Mouse (Mus musculus) liver, postnatal 0 days (tissue): ENCODE results near the gene Bpgm. TPM values are rescaled to one million over a fixed set of nuclear protein-coding genes. Genes with fewer than 3 reads are reported as not detected.

ENCODE experiments used
- ATAC-seq: fragments of 200-750 bp; cut with Nextera tagmentation; 2 replicates; pipeline ENCODE4 v1.8.0; 2017; ENCODE audit warnings: mild to moderate bottlenecking, moderate library complexity
- DNase-seq: peaks from one replicate; pipeline ENCODE4 v3.0.0-alpha.2; 2016
- H3K27ac ChIP-seq: fragments of 300-500 bp; sonication (generic); 2 replicates; pipeline ENCODE4 v1.5.1; 2014; ENCODE audit warnings: antibody characterized with exemption, moderate library complexity, mild to moderate bottlenecking, low read depth
- H3K27me3 ChIP-seq: fragments of 300-500 bp; sonication (generic); 2 replicates; pipeline ENCODE4 v1.6.1; 2014; ENCODE audit warnings: low read length, control low read depth, mixed read lengths; ENCODE audit not compliant: insufficient read depth
- H3K36me3 ChIP-seq: fragments of 300-500 bp; sonication (generic); replicated peaks from 2 replicates; pipeline ENCODE4 v1.6.1; 2014; ENCODE audit warnings: mild to moderate bottlenecking, control low read depth, low read length, moderate library complexity, mixed read lengths; ENCODE audit not compliant: insufficient read depth
- H3K4me1 ChIP-seq: fragments of 300-500 bp; sonication (generic); 2 replicates; pipeline ENCODE4 v1.6.1; 2014; ENCODE audit warnings: antibody characterized with exemption, mild to moderate bottlenecking, control low read depth; ENCODE audit not compliant: insufficient read depth
- H3K4me2 ChIP-seq: fragments of 300-500 bp; sonication (generic); 2 replicates; pipeline ENCODE4 v1.6.1; 2014; ENCODE audit warnings: low read depth, mild to moderate bottlenecking, low read length, moderate library complexity, mixed read lengths
- H3K4me3 ChIP-seq: fragments of 300-500 bp; sonication (generic); 2 replicates; pipeline ENCODE4 v1.5.1; 2014; ENCODE audit warnings: low read depth, low read length
- H3K9ac ChIP-seq: fragments of 300-500 bp; sonication (generic); replicated peaks from 2 replicates; pipeline ENCODE4 v1.6.1; 2014; ENCODE audit warnings: mild to moderate bottlenecking, moderate library complexity
- H3K9me3 ChIP-seq: fragments of 300-500 bp; sonication (generic); 2 replicates; pipeline ENCODE4 v1.6.1; 2016; ENCODE audit warnings: mild to moderate bottlenecking, control low read depth, low read length, mixed read lengths
- CTCF ChIP-seq: sonication (generic); IDR thresholded peaks from 2 replicates; pipeline ENCODE4 v1.5.1; 2016; ENCODE audit warnings: antibody characterized with exemption, low read depth
- EP300 ChIP-seq: IDR thresholded peaks from 2 replicates; pipeline ENCODE4 v1.6.1; 2016; ENCODE audit warnings: antibody characterized with exemption, low read depth, mild to moderate bottlenecking
- WGBS: fragments of 180-500 bp; shearing (Covaris S2); extraction: QIAGEN DNeasy Blood & Tissue Kit; methylation state at CpG from one replicate; pipeline ENCODE4 v1.1.7; 2014; ENCODE audit not compliant: insufficient replicate concordance; 5-methylcytosine and 5-hydroxymethylcytosine counted together
- polyA plus RNA-seq: library from polyadenylated mRNA; unstranded; fragments of >200 nt; fragmentation: Nextera tagmentation; extraction: Ambion mirVana; gene quantifications from 2 replicates; pipeline ENCODE4 v1.2.1, GENCODE M21; 2015

The Bpgm gene
- polyA plus RNA-seq, 1 experiment from 2014 or later: 85.5 TPM

- Histone ChIP-seq H3K27me3 (no peaks in the 10 kb centered on the region), H3K4me2 (no peak overlapping the region), H3K27ac (no peak overlapping the region), H3K4me1 (peaks cover 31% of the 10 kb centered on the region), H3K36me3 (no peaks in the 10 kb centered on the region), H3K9ac (no peak overlapping the region), H3K9me3 (no peaks in the 10 kb centered on the region), H3K4me3 (no peak overlapping the region)
- 53% methylated on average over 6 of the region's 6 CpGs for WGBS
- no peak for TF ChIP-seq CTCF
- TF ChIP-seq EP300: no peak
- ATAC-seq (no peak), DNase-seq (no peak)
These were observed 5.3 kb downstream of the Bpgm start for GRCm38 (mm10) chr6:34481349-34481748.

GRCm38 (mm10) chr6:34482842-34483241, 6.8 kb downstream of the Bpgm start:
- TF ChIP-seq CTCF (no peak), EP300 (no peak)
- 71% methylated on average over 4 of the region's 4 CpGs for WGBS
- Histone ChIP-seq H3K36me3 (peaks cover 9% of the 10 kb centered on the region), H3K4me2 (no peak overlapping the region), H3K4me3 (no peak overlapping the region), H3K27ac (no peak overlapping the region), H3K9me3 (no peaks in the 10 kb centered on the region), H3K4me1 (peaks cover 34% of the 10 kb centered on the region), H3K9ac (no peak overlapping the region), H3K27me3 (no peaks in the 10 kb centered on the region)
- ATAC-seq: no peak
- DNase-seq: no peak

DNA sequence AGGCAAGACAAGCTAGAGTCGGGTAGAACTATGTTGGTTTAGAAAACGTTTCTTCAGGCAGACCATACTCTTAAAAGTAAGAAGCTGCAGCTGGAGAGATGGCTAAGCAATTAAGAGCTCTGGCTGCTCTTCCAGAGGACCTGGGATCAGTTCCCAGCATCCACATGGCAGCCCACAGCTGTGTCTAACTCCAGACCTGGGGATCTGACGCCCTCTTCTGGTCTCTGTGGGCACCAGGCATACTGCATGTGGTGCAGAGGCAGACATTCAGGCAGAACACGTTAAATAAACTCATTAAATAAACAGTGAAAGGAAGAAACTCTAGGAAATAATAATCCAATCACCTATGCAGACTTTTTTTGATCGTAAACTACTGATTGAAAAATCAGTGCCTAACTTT, 7.4 kb downstream of the Bpgm start:
- H3K27ac ChIP-seq: no peak overlapping the region
- H3K9ac ChIP-seq: no peak overlapping the region
- peaks cover 14% of the 10 kb centered on the region for H3K36me3 ChIP-seq
- H3K9me3 ChIP-seq: no peaks in the 10 kb centered on the region
- no peaks in the 10 kb centered on the region for H3K27me3 ChIP-seq
- H3K4me1 ChIP-seq: peaks cover 34% of the 10 kb centered on the region
- DNase-seq (no peak), ATAC-seq (no peak)
- H3K4me2 ChIP-seq: no peak overlapping the region
- 0 out of 2 replicates have a peak overlapping the region, but pooled peaks have one; percentile 3 for H3K4me3 ChIP-seq
- TF ChIP-seq CTCF (0 out of 2 replicates have a peak, but pooled peaks have one; percentile 9), EP300 (no peak)
- 84% methylated on average over 5 of the region's 5 CpGs for WGBS

DNA sequence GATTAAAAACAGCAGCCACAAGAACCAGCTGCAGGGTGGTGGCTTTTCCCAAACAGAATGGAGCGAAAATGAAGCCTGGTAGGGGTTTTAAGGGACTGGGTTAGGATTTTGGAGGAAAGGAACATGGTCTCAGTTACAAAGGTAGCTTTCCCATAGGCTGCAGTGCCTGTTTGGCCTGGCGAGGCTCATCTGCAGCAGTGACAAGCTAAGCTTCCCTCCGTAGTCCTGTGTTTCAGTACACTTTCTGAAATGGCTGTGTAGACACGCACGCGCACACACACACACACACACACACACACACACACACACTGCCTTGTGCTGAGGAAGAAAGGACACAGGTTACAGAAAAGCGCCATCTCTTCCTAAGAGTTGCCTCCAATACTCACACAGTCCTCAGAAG, 7.8 kb downstream of the Bpgm start:
- WGBS: 91% methylated on average over 7 of the region's 7 CpGs
- Histone ChIP-seq H3K27ac (no peak overlapping the region), H3K4me1 (peaks cover 34% of the 10 kb centered on the region)

DNA sequence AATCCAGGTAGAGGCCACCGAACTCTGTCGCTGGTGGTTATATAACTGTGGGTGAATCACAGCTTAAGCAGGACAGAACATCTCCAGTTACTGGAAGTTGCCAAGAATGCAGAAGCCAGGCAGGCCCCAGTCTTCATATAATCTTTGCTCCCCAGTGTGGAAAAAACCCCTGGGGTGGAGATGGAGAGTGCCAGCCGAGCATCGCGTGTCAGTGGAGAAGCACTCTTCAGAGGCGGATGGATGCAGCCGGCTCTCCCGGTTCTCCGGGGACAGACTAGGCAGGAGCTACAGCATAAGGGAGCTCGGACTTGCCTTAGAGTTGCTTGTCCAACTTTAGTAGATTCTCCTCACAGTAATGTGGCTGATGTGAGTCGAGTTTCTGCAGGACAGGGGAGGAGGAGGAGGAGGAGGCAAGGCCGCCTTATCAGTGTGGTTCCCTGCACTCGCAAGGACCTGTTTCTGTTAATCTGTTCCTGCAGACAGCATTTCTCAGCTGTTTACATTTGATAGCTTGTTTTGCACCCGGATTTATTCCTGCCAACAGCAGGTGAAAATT, 10.1 kb downstream of the Bpgm start:
- H3K4me3 ChIP-seq: peak overlapping the region; percentile 26; the same call in 1 of the 2 replicates
- H3K4me1 ChIP-seq: peaks cover 17% of the 10 kb centered on the region
- peak overlapping the region; percentile 54 for H3K4me2 ChIP-seq
- H3K9me3 ChIP-seq: no peaks in the 10 kb centered on the region
- peak overlapping the region; percentile 53; the same call in 1 of the 2 replicates for H3K9ac ChIP-seq
- 66% methylated on average over 14 of the region's 14 CpGs for WGBS
- DNase-seq: peak; percentile 54
- ATAC-seq: peak; percentile 97
- peak; percentile 99 for TF ChIP-seq EP300
- TF ChIP-seq CTCF: no peak
- peaks cover 27% of the 10 kb centered on the region for H3K36me3 ChIP-seq
- H3K27ac ChIP-seq: peak overlapping the region; percentile 84
- H3K27me3 ChIP-seq: no peaks in the 10 kb centered on the region

More for the DNA sequence above, 7.8 kb downstream of the Bpgm start:
- Histone ChIP-seq H3K9ac (no peak overlapping the region), H3K27me3 (no peaks in the 10 kb centered on the region), H3K4me3 (no peak overlapping the region), H3K4me2 (peak overlapping the region; percentile 31; the same call in 1 of the 2 replicates), H3K36me3 (peaks cover 17% of the 10 kb centered on the region), H3K9me3 (no peaks in the 10 kb centered on the region)
- ATAC-seq (no peak), DNase-seq (no peak)
- TF ChIP-seq CTCF: no peak
- TF ChIP-seq EP300: no peak

DNA sequence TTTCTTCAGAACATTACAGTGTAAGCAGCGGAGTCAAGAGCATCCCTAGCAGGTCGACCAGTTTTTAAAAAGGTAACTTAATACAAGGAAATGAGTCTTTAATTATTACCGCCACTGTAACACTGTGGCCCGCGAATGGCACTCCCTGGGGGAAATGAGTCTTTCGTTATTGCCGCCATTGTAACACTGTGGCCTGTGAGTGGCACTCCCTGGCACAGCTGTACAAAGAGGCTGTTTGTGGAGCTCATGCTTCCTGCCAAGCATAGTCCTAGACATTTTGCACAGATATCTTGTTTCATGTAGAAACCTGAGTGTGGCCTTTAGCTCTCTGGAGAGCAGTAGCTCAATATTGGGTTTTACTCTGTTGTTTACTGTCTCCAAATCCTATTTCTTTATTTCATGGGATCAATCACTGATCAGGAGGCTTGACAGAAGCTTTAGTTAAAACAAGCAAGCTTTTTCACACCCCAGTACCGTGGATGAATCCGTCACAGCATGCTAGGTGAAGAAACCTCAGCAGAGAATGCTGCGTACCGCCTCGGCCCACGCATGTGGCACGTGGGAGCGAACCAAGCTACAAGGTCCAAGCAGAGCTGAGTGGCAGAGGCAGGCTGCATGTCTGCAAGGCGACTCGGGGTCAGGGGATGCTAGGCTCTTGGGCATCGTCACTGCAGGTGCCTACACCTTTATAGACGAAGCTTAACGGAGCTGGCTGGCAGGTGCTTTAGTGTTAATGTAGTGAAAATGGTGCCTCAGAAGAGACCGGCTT, 17.5 kb downstream of the Bpgm start:
- Histone ChIP-seq H3K27me3 (no peaks in the 10 kb centered on the region), H3K36me3 (peaks cover 31% of the 10 kb centered on the region), H3K9me3 (no peaks in the 10 kb centered on the region), H3K4me1 (peaks cover 6% of the 10 kb centered on the region), H3K27ac (no peak overlapping the region), H3K4me3 (no peak overlapping the region), H3K9ac (no peak overlapping the region), H3K4me2 (no peak overlapping the region)
- WGBS: 88% methylated on average over 21 of the region's 21 CpGs
- DNase-seq (no peak), ATAC-seq (no peak)
- TF ChIP-seq EP300 (no peak), CTCF (no peak)
